Mouse (Mus musculus) left cerebral cortex, postnatal 36 days (tissue): ENCODE data around the gene Slc43a3. TPM values are rescaled to one million over a fixed set of nuclear protein-coding genes. Genes with fewer than 3 reads are reported as not detected.

Experiments
- DNase-seq, 2 experiments: peaks; one replicate each; pipeline ENCODE4 v3.0.0; 2021 to 2022; ENCODE audit warnings: low spot score in 2 of 2, mixed read lengths in 1 of 2
- intact Hi-C: fragments of 180-260 bp; cut with DNase I; formaldehyde crosslinking; loops from one replicate; pipeline ENCODE4 v1.15.1; 2025
- total RNA-seq, 2 experiments: library from RNA; stranded (reverse); gene quantifications; 2 replicates each; pipeline ENCODE4 v1.2.3; 2021

The Slc43a3 gene
- total RNA-seq, 2 experiments from 2014 or later, result 0.29 to 0.32 TPM

- intact Hi-C loops, result no loop called here
- DNase-seq, result no peak
These were observed 1.8 kb upstream of the Slc43a3 start for GRCm38 (mm10) chr2:84934649-84935007.

- DNase-seq, result no peak
- intact Hi-C loops, result no loop called here
These were observed 1.3 kb upstream of the Slc43a3 start for GRCm38 (mm10) chr2:84935065-84935464.

- intact Hi-C loops, result no loop called here
- DNase-seq, result no peak
These were observed 1.2 kb downstream of the Slc43a3 start for GRCm38 (mm10) chr2:84937491-84938150.

GRCm38 (mm10) chr2:84938249-84938946 lies 2.0 kb downstream of the Slc43a3 start:
- intact Hi-C loops, result no loop called here
- DNase-seq, result no peak

- DNase-seq, result no peak
- intact Hi-C loops, result no loop called here
These were observed 2.9 kb downstream of the Slc43a3 start for GRCm38 (mm10) chr2:84939306-84939705.

GRCm38 (mm10) chr2:84939711-84940110 lies 3.3 kb downstream of the Slc43a3 start:
- intact Hi-C loops, result no loop called here
- DNase-seq, result no peak

GRCm38 (mm10) chr2:84941332-84941731 lies 5.0 kb downstream of the Slc43a3 start:
- intact Hi-C loops, result no loop called here
- no peak for DNase-seq

- intact Hi-C loops, result no loop called here
These were observed 5.4 kb downstream of the Slc43a3 start for GRCm38 (mm10) chr2:84941795-84942194.

GRCm38 (mm10) chr2:84947154-84947771 lies 10.9 kb downstream of the Slc43a3 start:
- intact Hi-C loops, result no loop called here
- DNase-seq, result no peak

More at GRCm38 (mm10) chr2:84941795-84942194, 5.4 kb downstream of the Slc43a3 start:
- DNase-seq, result no peak

GRCm38 (mm10) chr2:84948252-84948651 lies 11.9 kb downstream of the Slc43a3 start:
- intact Hi-C loops, result no loop called here
- no peak for DNase-seq

- intact Hi-C loops, result no loop called here
- DNase-seq, result no peak
These were observed 12.3 kb downstream of the Slc43a3 start for GRCm38 (mm10) chr2:84948721-84949120.

GRCm38 (mm10) chr2:84951027-84951426 lies 14.6 kb downstream of the Slc43a3 start:
- intact Hi-C loops, result loop anchor here (10.0 kb wide), 1 partner anchor 54 kb away; no protein-coding TSS in a partner anchor

GRCm38 (mm10) chr2:84952251-84952650 lies 15.9 kb downstream of the Slc43a3 start:
- intact Hi-C loops, result loop anchor here (10.0 kb wide), 1 partner anchor 53 kb away; no protein-coding TSS in a partner anchor
- no peak for DNase-seq

More at GRCm38 (mm10) chr2:84951027-84951426, 14.6 kb downstream of the Slc43a3 start:
- DNase-seq, result peak in 1 of 2 experiments; percentile 17

GRCm38 (mm10) chr2:84952693-84953092 lies 16.3 kb downstream of the Slc43a3 start:
- no peak for DNase-seq
- intact Hi-C loops, result loop anchor here (10.0 kb wide), 1 partner anchor 52 kb away; no protein-coding TSS in a partner anchor

GRCm38 (mm10) chr2:84955435-84955834 lies 19.1 kb downstream of the Slc43a3 start:
- no peak for DNase-seq
- intact Hi-C loops, result loop anchor here (10.0 kb wide), 1 partner anchor 49 kb away; no protein-coding TSS in a partner anchor

GRCm38 (mm10) chr2:84956274-84956673 lies 19.9 kb downstream of the Slc43a3 start:
- DNase-seq, result peak; percentile 32 to 39

GRCm38 (mm10) chr2:84958588-84959264 lies 22.3 kb downstream of the Slc43a3 start:
- intact Hi-C loops, result loop anchor here (10.0 kb wide), 1 partner anchor 46 kb away; no protein-coding TSS in a partner anchor
- DNase-seq, result no peak

More at GRCm38 (mm10) chr2:84956274-84956673, 19.9 kb downstream of the Slc43a3 start:
- intact Hi-C loops, result loop anchor here (10.0 kb wide), 1 partner anchor 49 kb away; no protein-coding TSS in a partner anchor

- intact Hi-C loops, result no loop called here
- no peak for DNase-seq
These were observed 24.9 kb downstream of the Slc43a3 start for GRCm38 (mm10) chr2:84961300-84961699.

- DNase-seq, result no peak
- intact Hi-C loops, result no loop called here
These were observed 25.5 kb downstream of the Slc43a3 start for GRCm38 (mm10) chr2:84961901-84962300.
